Mouse (Mus musculus) liver, postnatal 0 days (tissue): ENCODE measurements around the gene Cfap70.

ENCODE experiments used
- CTCF ChIP-seq: sonication (generic); IDR thresholded peaks from 2 replicates; pipeline ENCODE4 v1.5.1; 2016; ENCODE audit warnings: antibody characterized with exemption, low read depth
- EP300 ChIP-seq: IDR thresholded peaks from 2 replicates; pipeline ENCODE4 v1.6.1; 2016; ENCODE audit warnings: antibody characterized with exemption, low read depth, mild to moderate bottlenecking

DNA sequence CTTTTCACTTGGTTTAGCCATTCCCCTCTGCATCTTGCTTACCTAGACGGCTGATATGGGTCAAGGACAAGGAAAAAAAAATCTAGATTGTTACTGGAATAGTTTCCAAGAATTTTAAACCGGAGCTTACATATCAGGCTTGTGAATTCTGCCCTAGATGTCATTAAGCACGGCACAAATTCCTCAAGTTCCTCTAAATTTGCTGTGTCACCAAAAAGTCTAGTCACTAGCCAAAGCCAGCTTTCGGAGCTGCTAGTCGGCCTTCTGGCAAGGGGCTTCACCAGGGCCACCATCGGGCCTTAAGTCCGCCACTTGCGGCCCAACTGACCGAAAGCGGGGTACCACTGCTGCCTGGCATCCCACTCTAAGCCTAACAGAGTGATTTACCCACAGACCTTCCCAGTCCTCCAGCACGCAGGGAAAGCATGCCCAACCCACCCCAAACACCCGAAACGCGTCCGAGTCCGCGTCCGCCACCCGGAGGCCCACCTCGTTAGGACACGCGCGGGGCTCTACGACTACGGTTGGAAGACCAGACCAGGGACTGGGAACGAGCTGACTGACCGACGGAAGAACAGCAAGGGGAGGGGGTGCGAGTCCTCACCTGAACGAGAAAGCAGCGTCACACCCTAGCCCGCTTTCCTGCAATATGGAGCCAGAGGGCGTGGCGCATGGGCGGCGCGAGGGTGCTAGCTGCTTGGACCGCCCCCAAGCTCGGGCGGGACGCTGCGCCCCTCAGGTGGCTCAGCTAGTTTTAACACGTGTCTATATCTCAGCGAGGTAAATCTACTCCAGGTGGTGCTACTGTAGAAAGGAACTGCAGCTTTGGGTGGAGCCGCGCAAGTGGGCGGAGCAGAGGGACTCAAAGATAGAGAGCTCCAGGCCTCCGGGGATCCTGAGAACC lies 27.5 kb upstream of the Cfap70 start, which contains the start of gene Anxa7:
- TF ChIP-seq CTCF (peak; percentile 35), EP300 (no peak)
